Mouse (Mus musculus) thymus, postnatal 14 days (tissue): ENCODE results near the gene Olfr980.
"Not testable (repeated sequence)": the region's sequence is repeated elsewhere in the genome, so short reads cannot be mapped to it uniquely, and the experiment has no call there.

Source experiments
- DNase-seq: peaks from one replicate; pipeline ENCODE4 v3.0.0; 2021

The Olfr980 gene

DNA sequence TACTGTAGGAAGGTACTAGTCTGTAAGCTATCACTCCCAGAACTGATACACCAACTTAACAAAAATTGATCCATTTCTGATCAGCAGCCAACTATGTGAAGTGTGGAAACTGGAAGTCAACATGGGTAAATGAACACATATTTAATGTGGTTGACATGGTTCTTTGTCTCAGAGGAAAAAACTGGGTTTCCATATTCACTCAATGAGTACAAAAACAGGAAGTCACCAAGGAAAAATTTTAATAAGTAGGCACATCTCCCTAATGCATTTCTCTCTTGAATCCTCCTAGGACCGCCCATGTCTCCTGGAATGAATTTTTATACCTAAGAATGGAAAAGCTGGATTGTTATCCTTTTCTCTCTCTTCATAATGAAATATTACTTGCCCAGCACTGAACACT, at the start of gene Olfr980:
TSS of gene Olfr980 (minus strand) at position 101 of the 400 bp plus-strand sequence.
- DNase-seq = no peak

- DNase-seq = no peak
Observed at GRCm38 (mm10) chr9:40050138-40050537, 40.8 kb upstream of the Olfr980 start.

- DNase-seq = no peak
Observed at GRCm38 (mm10) chr9:40021164-40021563, 11.8 kb upstream of the Olfr980 start, which contains the start of gene Olfr981. TSS of gene Olfr981 (plus strand) at chr9:40021464.

- DNase-seq = no peak
Observed at GRCm38 (mm10) chr9:40003365-40003764, 6.0 kb downstream of the Olfr980 start, which contains the start of gene Olfr979. TSS of gene Olfr979 (minus strand) at chr9:40003465.

DNA sequence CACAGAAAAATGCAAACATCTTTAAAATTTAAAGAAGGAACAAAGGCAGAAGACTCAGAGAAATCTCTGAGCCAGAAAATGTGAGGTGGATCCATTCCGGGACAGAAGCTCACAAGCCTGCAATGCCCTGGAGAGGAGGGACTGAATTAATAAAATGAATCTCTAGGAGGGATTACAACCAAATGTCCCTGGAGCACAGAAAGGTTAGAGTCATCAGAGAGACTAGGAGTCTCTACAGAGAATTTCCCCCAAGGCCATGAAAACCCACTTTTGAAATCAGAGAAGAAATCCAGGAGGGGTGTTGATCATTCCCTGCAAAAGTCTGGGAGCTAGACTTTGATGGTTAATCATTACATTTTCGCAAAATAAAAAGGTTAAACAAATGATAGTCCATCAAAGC, 17.6 kb downstream of the Olfr980 start, which contains the start of gene Olfr978:
TSS of gene Olfr978 (plus strand) at position 301 of the 400 bp plus-strand sequence.
- no peak for DNase-seq

- not testable (repeated sequence) for DNase-seq
Observed at GRCm38 (mm10) chr9:39976581-39977145, 32.7 kb downstream of the Olfr980 start.

- not testable (repeated sequence) for DNase-seq
Observed at GRCm38 (mm10) chr9:39961033-39961432, 48.3 kb downstream of the Olfr980 start, which contains the start of gene Olfr976. TSS of gene Olfr976 (minus strand) at chr9:39961133.
